Mouse (Mus musculus): ENCODE data around the gene Calm4.

DNA sequence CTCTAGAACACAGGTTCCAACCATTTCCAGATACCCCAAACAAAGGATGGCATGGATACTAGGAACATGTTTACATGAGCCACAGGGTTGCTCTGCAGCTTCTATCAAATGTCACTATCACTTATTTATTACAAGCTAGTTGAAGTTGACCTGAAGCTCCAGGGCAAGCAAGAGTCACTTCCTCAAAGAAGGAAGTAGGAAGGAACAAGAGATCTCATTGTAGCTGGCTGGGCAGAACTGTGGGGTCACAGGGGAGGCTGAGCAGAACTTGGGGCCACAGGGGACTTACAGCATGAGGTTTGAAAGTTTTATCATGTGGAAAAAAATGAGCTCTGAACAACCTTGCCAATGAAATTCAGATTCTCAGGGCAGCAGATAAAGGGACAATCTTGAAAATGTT, 11.8 kb upstream of the Calm4 start:
- TF ChIP-seq CTCF (IDR thresholded peaks at IDR 0.05; ENCODE audit: extremely low read depth, insufficient read length, insufficient replicate concordance, low read depth, low read length), result no peak
- no peak for TF ChIP-seq POLR2A (IDR thresholded peaks at IDR 0.05; ENCODE audit: low read depth, low read length)
